Mouse (Mus musculus) natural killer cell, adult 2 months (primary cell): Measurements from ENCODE around the gene Olfr1166.
"Not testable (repeated sequence)": the region's sequence is repeated elsewhere in the genome, so short reads cannot be mapped to it uniquely, and the experiment has no call there.

Experiments
- DNase-seq, 2 experiments: peaks; one replicate each; pipeline ENCODE4 v3.0.0; 2022; ENCODE audit warnings: low spot score in 2 of 2

The Olfr1166 gene

DNA sequence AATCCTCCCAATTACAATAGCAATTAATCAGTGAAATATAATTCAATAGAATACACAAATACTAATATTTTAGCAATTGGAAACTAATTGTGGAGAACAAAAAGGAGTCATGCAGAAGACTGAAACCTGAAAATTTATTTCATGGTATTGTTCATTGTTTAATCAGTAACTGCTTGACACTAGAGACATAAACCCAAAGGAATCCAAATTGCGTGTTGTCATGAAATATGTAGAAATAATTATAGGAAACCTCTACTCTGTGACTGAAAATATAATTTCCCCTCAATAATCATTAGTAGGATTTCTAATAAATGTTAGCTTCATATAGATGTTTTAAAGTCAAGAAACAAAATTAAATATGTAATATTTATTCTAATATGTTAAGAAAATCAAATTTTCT lies at the start of gene Olfr1166:
Gene Olfr1166 (minus strand): TSS at position 101 of the 400 bp plus-strand sequence.
- no peak for DNase-seq

DNA sequence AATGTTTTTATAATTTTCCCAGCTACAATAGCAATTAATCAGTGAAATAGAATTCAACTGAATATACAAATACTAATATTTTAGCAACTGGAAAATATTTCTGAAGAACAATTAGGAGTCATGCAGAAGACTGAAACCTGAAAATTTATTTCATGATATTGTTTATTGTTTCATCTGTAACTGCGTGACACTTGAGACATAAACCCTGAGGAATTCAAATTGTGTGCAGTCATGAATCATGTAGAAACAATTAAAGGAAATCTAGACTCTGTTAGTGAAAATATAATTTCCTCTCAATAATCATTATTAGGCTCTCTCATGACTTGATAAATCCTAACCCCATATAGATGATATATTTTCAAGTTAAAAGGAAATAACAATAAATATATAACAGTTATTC lies 27.0 kb upstream of the Olfr1166 start, which contains the start of gene Olfr1167:
Gene Olfr1167 (minus strand): TSS at position 101 of the 400 bp plus-strand sequence.
- not testable (repeated sequence) for DNase-seq

DNA sequence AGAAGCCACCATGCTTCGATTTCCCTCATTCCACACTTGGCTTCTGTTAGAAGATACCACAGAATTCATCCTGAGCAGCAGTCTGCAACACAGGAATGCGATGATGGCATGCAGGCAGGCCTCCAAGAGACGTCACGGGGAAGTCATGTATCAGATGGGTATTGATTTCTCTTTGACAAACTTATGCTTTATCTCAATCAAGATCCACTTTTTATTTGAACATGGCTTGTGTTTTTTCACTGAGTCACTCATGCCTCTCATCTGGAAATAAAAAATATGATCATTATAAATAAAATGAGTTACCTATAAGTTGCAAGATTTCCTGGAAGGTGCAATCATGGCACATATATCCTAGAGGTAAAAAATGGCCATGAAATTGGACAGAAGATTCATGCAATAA lies 34.2 kb downstream of the Olfr1166 start, which contains the start of gene Olfr1164:
Gene Olfr1164 (minus strand): TSS at position 101 of the 400 bp plus-strand sequence.
- no peak for DNase-seq
